Mouse (Mus musculus): ENCODE data around the gene Brk1. TPM values are rescaled to one million over a fixed set of nuclear protein-coding genes. Genes with fewer than 3 reads are reported as not detected.

The Brk1 gene
- 147 and 162 TPM in 2 replicates for total RNA-seq (2021)
- long read RNA-seq, experiment 1, transcript Brk1-201 (3 exons, 1,095 nt) = major isoform, 109 of 208 reads
- long read RNA-seq, experiment 1, partial matches to known transcripts = 97 of 208 reads
- long read RNA-seq, experiment 1, other reads (novel, unspliced or antisense) = 2 of 208 reads
- long read RNA-seq, experiment 2, transcript Brk1-201 (3 exons, 1,095 nt) = major isoform, 69 of 163 reads
- long read RNA-seq, experiment 2, partial matches to known transcripts = 92 of 163 reads
- long read RNA-seq, experiment 2, other reads (novel, unspliced or antisense) = 2 of 163 reads

- peak; percentile 92 for DNase-seq
These were observed at the start of gene Brk1 for GRCm38 (mm10) chr6:113604432-113605223. Gene Brk1 (plus strand): TSS chr6:113604772.

GRCm38 (mm10) chr6:113559736-113560135 is 44.8 kb upstream of the Brk1 start:
- no peak for DNase-seq

- no peak for DNase-seq
These were observed 40.0 kb upstream of the Brk1 start for GRCm38 (mm10) chr6:113564557-113564956.

- DNase-seq = no peak
These were observed 28.5 kb upstream of the Brk1 start for GRCm38 (mm10) chr6:113576044-113576443.

- DNase-seq = no peak
These were observed 25.3 kb upstream of the Brk1 start for GRCm38 (mm10) chr6:113579306-113579705.

GRCm38 (mm10) chr6:113583023-113583422 is 21.5 kb upstream of the Brk1 start:
- DNase-seq = no peak

- no peak for DNase-seq
These were observed 19.5 kb upstream of the Brk1 start for GRCm38 (mm10) chr6:113585065-113585464.

- DNase-seq = peak; percentile 83
These were observed 17.9 kb upstream of the Brk1 start for GRCm38 (mm10) chr6:113586466-113587183.

- DNase-seq = no peak
These were observed 11.9 kb upstream of the Brk1 start for GRCm38 (mm10) chr6:113592637-113593036.

- DNase-seq = no peak
These were observed 6.6 kb upstream of the Brk1 start for GRCm38 (mm10) chr6:113597945-113598344.

- DNase-seq = peak; percentile 84
These were observed 4.7 kb upstream of the Brk1 start for GRCm38 (mm10) chr6:113599833-113600232.

- peak; percentile 27 for DNase-seq
These were observed 3.9 kb upstream of the Brk1 start, which contains the start of gene Fancd2os for GRCm38 (mm10) chr6:113600543-113601139. Gene Fancd2os (minus strand): TSS chr6:113600715.

GRCm38 (mm10) chr6:113602821-113603220 is 1.8 kb upstream of the Brk1 start:
- DNase-seq = no peak

- DNase-seq = no peak
These were observed 579 bp upstream of the Brk1 start for GRCm38 (mm10) chr6:113603993-113604392.

GRCm38 (mm10) chr6:113605224-113605545 is 613 bp downstream of the Brk1 start:
- DNase-seq = no peak

GRCm38 (mm10) chr6:113608871-113609270 is 4.3 kb downstream of the Brk1 start:
- peak; percentile 60 for DNase-seq

- DNase-seq = no peak
These were observed 4.7 kb downstream of the Brk1 start for GRCm38 (mm10) chr6:113609293-113609692.

- peak; percentile 20 for DNase-seq
These were observed 7.8 kb downstream of the Brk1 start for GRCm38 (mm10) chr6:113612258-113612969.

GRCm38 (mm10) chr6:113614152-113614551 is 9.6 kb downstream of the Brk1 start:
- no peak for DNase-seq

- no peak for DNase-seq
These were observed 10.4 kb downstream of the Brk1 start for GRCm38 (mm10) chr6:113614997-113615396.

- no peak for DNase-seq
These were observed 10.9 kb downstream of the Brk1 start for GRCm38 (mm10) chr6:113615489-113615888.

- no peak for DNase-seq
These were observed 18.8 kb downstream of the Brk1 start for GRCm38 (mm10) chr6:113623386-113623785.
